Mouse (Mus musculus): ENCODE measurements around the gene Gm17268.

Gene Gm17268

DNA sequence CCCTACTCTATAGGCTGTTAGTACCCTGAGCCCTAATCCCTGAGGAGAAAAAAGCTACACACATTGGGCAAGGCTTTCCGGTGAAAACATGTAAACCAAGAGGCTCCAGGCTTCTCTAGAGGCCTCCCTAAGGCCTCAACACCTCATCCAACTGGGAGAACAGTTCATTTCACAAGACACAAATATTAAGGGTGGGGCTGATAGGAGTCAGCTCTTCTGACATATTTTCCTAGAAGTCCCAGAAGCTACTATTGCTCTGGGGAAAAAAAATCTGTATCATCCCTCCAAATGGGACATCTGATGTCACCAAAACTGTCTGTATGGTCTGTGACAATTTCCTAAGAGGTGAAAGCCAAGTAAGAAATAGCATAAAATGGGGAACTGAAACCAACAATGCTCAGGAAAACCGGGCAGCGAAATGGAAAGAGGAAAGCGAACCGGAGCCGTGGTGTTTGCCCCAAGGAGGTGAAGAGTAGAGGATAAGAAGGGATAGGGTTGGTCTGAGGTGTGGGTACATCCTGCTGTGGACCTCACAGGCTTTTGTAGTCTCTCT is 15.8 kb downstream of the Gm17268 start:
- no peaks in the 10 kb centered on the region for H3K27me3 ChIP-seq (ENCODE audit: insufficient read depth, low read length)
- no peak overlapping the region for H3K4me3 ChIP-seq (replicated peaks; ENCODE audit: low read length)
- TF ChIP-seq NANOG (IDR thresholded peaks at IDR 0.05; ENCODE audit: borderline replicate concordance, low read length) (no peak), CTCF (conservative IDR thresholded peaks at IDR 0.05; ENCODE audit: low read length) (no peak), POU5F1 (IDR thresholded peaks at IDR 0.05; ENCODE audit: borderline replicate concordance, low read length) (no peak)
- no peaks in the 10 kb centered on the region for H3K4me1 ChIP-seq (replicated peaks; ENCODE audit: low read depth, low read length)
- H3K9me3 ChIP-seq (ENCODE audit: low read length): no peaks in the 10 kb centered on the region
- no peaks in the 10 kb centered on the region for H3K36me3 ChIP-seq (ENCODE audit: insufficient read depth, low read length)

DNA sequence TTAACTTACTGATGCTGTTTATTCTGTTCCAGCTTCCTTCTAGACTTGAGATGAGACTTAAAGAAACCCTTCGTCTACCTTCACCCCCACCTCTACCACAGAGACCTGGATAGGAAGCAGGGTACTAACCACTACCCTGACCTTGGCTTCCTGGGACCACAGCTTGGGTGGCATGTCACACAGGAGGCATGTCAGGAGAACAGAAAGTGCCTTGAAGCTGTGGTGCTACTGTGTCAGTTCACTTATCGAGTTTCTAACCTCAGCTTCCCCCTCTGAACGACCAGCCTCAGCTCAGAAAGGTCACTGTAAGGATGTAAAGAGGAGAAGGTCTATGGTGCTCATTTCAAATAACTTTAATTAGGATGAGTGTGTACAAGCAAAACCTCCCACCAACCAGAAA is 17.0 kb downstream of the Gm17268 start:
- Histone ChIP-seq H3K36me3 (ENCODE audit: insufficient read depth, low read length) (no peaks in the 10 kb centered on the region), H3K9me3 (ENCODE audit: low read length) (no peaks in the 10 kb centered on the region), H3K27me3 (ENCODE audit: insufficient read depth, low read length) (no peaks in the 10 kb centered on the region), H3K4me3 (replicated peaks; ENCODE audit: low read length) (no peak overlapping the region), H3K4me1 (replicated peaks; ENCODE audit: low read depth, low read length) (no peaks in the 10 kb centered on the region)
- no peak for TF ChIP-seq POU5F1 (IDR thresholded peaks at IDR 0.05; ENCODE audit: borderline replicate concordance, low read length)
- TF ChIP-seq NANOG (IDR thresholded peaks at IDR 0.05; ENCODE audit: borderline replicate concordance, low read length): no peak
- no peak for TF ChIP-seq CTCF (conservative IDR thresholded peaks at IDR 0.05; ENCODE audit: low read length)

- no peaks in the 10 kb centered on the region for H3K4me1 ChIP-seq (replicated peaks; ENCODE audit: low read depth, low read length)
- no peaks in the 10 kb centered on the region for H3K27me3 ChIP-seq (ENCODE audit: insufficient read depth, low read length)
- TF ChIP-seq CTCF (conservative IDR thresholded peaks at IDR 0.05; ENCODE audit: low read length) (no peak), POU5F1 (IDR thresholded peaks at IDR 0.05; ENCODE audit: borderline replicate concordance, low read length) (no peak), NANOG (IDR thresholded peaks at IDR 0.05; ENCODE audit: borderline replicate concordance, low read length) (no peak)
- no peak overlapping the region for H3K4me3 ChIP-seq (replicated peaks; ENCODE audit: low read length)
- no peaks in the 10 kb centered on the region for H3K36me3 ChIP-seq (ENCODE audit: insufficient read depth, low read length)
- H3K9me3 ChIP-seq (ENCODE audit: low read length): no peaks in the 10 kb centered on the region
These were observed 18.6 kb downstream of the Gm17268 start for GRCm38 (mm10) chr11:82019793-82020192.

GRCm38 (mm10) chr11:82019389-82019788 is 19.0 kb downstream of the Gm17268 start:
- no peak for TF ChIP-seq POU5F1 (IDR thresholded peaks at IDR 0.05; ENCODE audit: borderline replicate concordance, low read length)
- no peak for TF ChIP-seq CTCF (conservative IDR thresholded peaks at IDR 0.05; ENCODE audit: low read length)
- TF ChIP-seq NANOG (IDR thresholded peaks at IDR 0.05; ENCODE audit: borderline replicate concordance, low read length): no peak
- Histone ChIP-seq H3K4me3 (replicated peaks; ENCODE audit: low read length) (no peak overlapping the region), H3K4me1 (replicated peaks; ENCODE audit: low read depth, low read length) (no peaks in the 10 kb centered on the region), H3K9me3 (ENCODE audit: low read length) (no peaks in the 10 kb centered on the region), H3K27me3 (ENCODE audit: insufficient read depth, low read length) (no peaks in the 10 kb centered on the region), H3K36me3 (ENCODE audit: insufficient read depth, low read length) (no peaks in the 10 kb centered on the region)

GRCm38 (mm10) chr11:82016181-82016780 is 22.1 kb downstream of the Gm17268 start:
- no peaks in the 10 kb centered on the region; the same call in 1 of the 2 replicates for H3K4me1 ChIP-seq (replicated peaks; ENCODE audit: low read depth, low read length)
- no peak overlapping the region for H3K4me3 ChIP-seq (replicated peaks; ENCODE audit: low read length)
- TF ChIP-seq NANOG (IDR thresholded peaks at IDR 0.05; ENCODE audit: borderline replicate concordance, low read length) (no peak), CTCF (conservative IDR thresholded peaks at IDR 0.05; ENCODE audit: low read length) (no peak), POU5F1 (IDR thresholded peaks at IDR 0.05; ENCODE audit: borderline replicate concordance, low read length) (no peak)
- H3K36me3 ChIP-seq (ENCODE audit: insufficient read depth, low read length): no peaks in the 10 kb centered on the region
- peaks cover 16% of the 10 kb centered on the region for H3K9me3 ChIP-seq (ENCODE audit: low read length)
- H3K27me3 ChIP-seq (ENCODE audit: insufficient read depth, low read length): no peaks in the 10 kb centered on the region

GRCm38 (mm10) chr11:82015066-82015465 is 23.3 kb downstream of the Gm17268 start:
- Histone ChIP-seq H3K27me3 (ENCODE audit: insufficient read depth, low read length) (no peaks in the 10 kb centered on the region), H3K9me3 (ENCODE audit: low read length) (peaks cover 16% of the 10 kb centered on the region), H3K36me3 (ENCODE audit: insufficient read depth, low read length) (no peaks in the 10 kb centered on the region), H3K4me1 (replicated peaks; ENCODE audit: low read depth, low read length) (no peaks in the 10 kb centered on the region; the same call in 1 of the 2 replicates), H3K4me3 (replicated peaks; ENCODE audit: low read length) (no peak overlapping the region)
- TF ChIP-seq NANOG (IDR thresholded peaks at IDR 0.05; ENCODE audit: borderline replicate concordance, low read length): no peak
- no peak for TF ChIP-seq CTCF (conservative IDR thresholded peaks at IDR 0.05; ENCODE audit: low read length)
- TF ChIP-seq POU5F1 (IDR thresholded peaks at IDR 0.05; ENCODE audit: borderline replicate concordance, low read length): no peak

DNA sequence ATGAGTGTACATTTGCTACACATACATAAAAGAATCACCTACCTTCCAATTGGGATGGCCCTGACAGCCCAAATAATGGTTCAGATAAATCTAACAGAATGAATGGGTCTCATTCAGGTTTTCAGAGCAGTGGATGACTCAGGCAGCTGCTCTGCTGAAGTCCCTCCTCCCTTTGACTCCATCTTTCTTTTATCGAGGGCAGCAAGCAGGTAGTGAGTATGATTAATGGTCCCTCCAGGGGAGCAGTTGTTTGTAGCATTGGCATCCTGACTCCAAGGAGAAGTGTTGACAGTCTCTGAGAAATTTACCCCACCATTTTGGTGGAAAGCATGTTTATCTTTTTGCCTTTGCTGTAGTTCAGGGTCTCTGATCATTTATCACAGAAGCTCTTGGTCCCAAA is 24.6 kb downstream of the Gm17268 start:
- H3K4me3 ChIP-seq (replicated peaks; ENCODE audit: low read length): no peak overlapping the region
- peaks cover 16% of the 10 kb centered on the region for H3K9me3 ChIP-seq (ENCODE audit: low read length)
- H3K4me1 ChIP-seq (replicated peaks; ENCODE audit: low read depth, low read length): no peaks in the 10 kb centered on the region; the same call in 1 of the 2 replicates
- no peaks in the 10 kb centered on the region for H3K36me3 ChIP-seq (ENCODE audit: insufficient read depth, low read length)
- TF ChIP-seq NANOG (IDR thresholded peaks at IDR 0.05; ENCODE audit: borderline replicate concordance, low read length) (no peak), POU5F1 (IDR thresholded peaks at IDR 0.05; ENCODE audit: borderline replicate concordance, low read length) (no peak), CTCF (conservative IDR thresholded peaks at IDR 0.05; ENCODE audit: low read length) (no peak)
- H3K27me3 ChIP-seq (ENCODE audit: insufficient read depth, low read length): no peaks in the 10 kb centered on the region

DNA sequence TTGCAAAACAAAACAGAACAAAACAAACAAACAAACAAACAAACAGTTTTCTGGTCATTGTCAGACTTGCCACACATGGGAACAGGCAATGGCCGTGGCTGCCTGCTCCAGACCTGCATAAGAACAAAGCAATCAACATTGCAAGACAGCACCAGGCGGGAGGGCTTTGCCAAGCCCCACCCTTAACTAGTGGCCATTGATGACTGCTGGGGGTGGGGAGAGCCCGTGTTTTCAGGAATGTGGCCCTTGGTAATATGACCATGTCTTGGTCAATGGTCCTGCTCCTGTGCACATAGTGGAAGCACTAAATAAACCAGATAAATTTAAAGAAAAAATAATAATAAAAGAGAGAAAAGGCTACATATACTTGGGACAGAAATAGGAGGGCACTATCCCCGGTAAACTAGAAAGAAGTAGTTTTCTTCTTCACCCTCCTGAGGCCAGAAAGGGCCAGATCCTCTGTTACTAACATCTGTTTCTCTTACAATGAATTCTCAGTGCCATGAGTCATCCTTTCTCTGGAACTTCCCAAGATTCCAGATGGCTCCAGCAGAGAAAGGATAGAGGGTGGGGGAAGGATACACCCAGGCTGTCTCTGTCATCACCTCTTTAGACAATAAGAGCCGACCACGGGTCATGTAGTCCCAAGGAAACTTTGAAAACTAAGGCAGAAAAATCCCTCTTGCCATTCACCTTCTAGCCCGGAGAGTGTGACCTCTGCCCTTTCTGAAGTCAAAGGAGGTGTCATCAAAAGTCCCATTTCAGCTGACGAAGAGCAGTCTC is 26.8 kb downstream of the Gm17268 start:
- TF ChIP-seq NANOG (IDR thresholded peaks at IDR 0.05; ENCODE audit: borderline replicate concordance, low read length): no peak
- no peak for TF ChIP-seq POU5F1 (IDR thresholded peaks at IDR 0.05; ENCODE audit: borderline replicate concordance, low read length)
- no peak for TF ChIP-seq CTCF (conservative IDR thresholded peaks at IDR 0.05; ENCODE audit: low read length)
- Histone ChIP-seq H3K4me3 (replicated peaks; ENCODE audit: low read length) (no peak overlapping the region), H3K27me3 (ENCODE audit: insufficient read depth, low read length) (no peaks in the 10 kb centered on the region)

More for the DNA sequence above, 26.8 kb downstream of the Gm17268 start:
- no peaks in the 10 kb centered on the region; the same call in 1 of the 2 replicates for H3K4me1 ChIP-seq (replicated peaks; ENCODE audit: low read depth, low read length)
- no peaks in the 10 kb centered on the region for H3K36me3 ChIP-seq (ENCODE audit: insufficient read depth, low read length)
- peaks cover 16% of the 10 kb centered on the region for H3K9me3 ChIP-seq (ENCODE audit: low read length)

All from E14TG2a.4 (cell line).